Mouse (Mus musculus): Measurements from ENCODE around the gene Sdk2. TPM values are rescaled to one million over a fixed set of nuclear protein-coding genes. Genes with fewer than 3 reads are reported as not detected.

Gene Sdk2
- total and polyA plus RNA-seq, 2 experiments from 2014 or later, result 3.0 to 30.4 TPM

- Histone ChIP-seq H3K9ac (replicated peaks; ENCODE audit: low read length) (no peak overlapping the region), H3K27ac (no peak overlapping the region), H3K36me3 (ENCODE audit: insufficient read depth, low read length) (no peaks in the 10 kb centered on the region), H3K27me3 (ENCODE audit: insufficient read depth, low read length) (no peaks in the 10 kb centered on the region), H3K4me2 (ENCODE audit: low read depth, low read length) (no peak overlapping the region), H3K9me3 (ENCODE audit: low read length) (no peaks in the 10 kb centered on the region), H3K4me1 (ENCODE audit: insufficient read depth, low read length) (no peaks in the 10 kb centered on the region), H3K4me3 (ENCODE audit: low read length) (no peak overlapping the region)
- no peak for DNase-seq (ENCODE audit: low spot score)
- no peak for ATAC-seq
- WGBS, result 62% methylated on average over 8 of the region's 8 CpGs
- TF ChIP-seq CTCF (IDR thresholded peaks at IDR 0.05; ENCODE audit: low read depth), result no peak
These were observed 183.8 kb downstream of the Sdk2 start for GRCm38 (mm10) chr11:113883031-113883430.

GRCm38 (mm10) chr11:113881864-113882263 is 185.0 kb downstream of the Sdk2 start:
- no peaks in the 10 kb centered on the region for H3K4me1 ChIP-seq (ENCODE audit: insufficient read depth, low read length)
- DNase-seq (ENCODE audit: low spot score), result no peak
- WGBS, result 71% methylated on average over 6 of the region's 6 CpGs

GRCm38 (mm10) chr11:113867066-113867465 is 199.8 kb downstream of the Sdk2 start:
- TF ChIP-seq CTCF (IDR thresholded peaks at IDR 0.05; ENCODE audit: low read depth), result no peak
- WGBS, result 95% methylated on average over 8 of the region's 8 CpGs
- no peak overlapping the region for H3K9ac ChIP-seq (replicated peaks; ENCODE audit: low read length)
- H3K4me3 ChIP-seq (ENCODE audit: low read length), result no peak overlapping the region
- no peaks in the 10 kb centered on the region for H3K36me3 ChIP-seq (ENCODE audit: insufficient read depth, low read length)
- no peaks in the 10 kb centered on the region for H3K27me3 ChIP-seq (ENCODE audit: insufficient read depth, low read length)
- H3K27ac ChIP-seq, result no peak overlapping the region
- no peaks in the 10 kb centered on the region for H3K4me1 ChIP-seq (ENCODE audit: insufficient read depth, low read length)
- no peak for ATAC-seq
- H3K4me2 ChIP-seq (ENCODE audit: low read depth, low read length), result no peak overlapping the region
- DNase-seq (ENCODE audit: low spot score), result no peak
- H3K9me3 ChIP-seq (ENCODE audit: low read length), result no peaks in the 10 kb centered on the region

More at GRCm38 (mm10) chr11:113881864-113882263, 185.0 kb downstream of the Sdk2 start:
- no peaks in the 10 kb centered on the region for H3K9me3 ChIP-seq (ENCODE audit: low read length)
- TF ChIP-seq CTCF (IDR thresholded peaks at IDR 0.05; ENCODE audit: low read depth), result no peak
- no peak overlapping the region for H3K4me3 ChIP-seq (ENCODE audit: low read length)
- no peak overlapping the region for H3K4me2 ChIP-seq (ENCODE audit: low read depth, low read length)
- H3K27me3 ChIP-seq (ENCODE audit: insufficient read depth, low read length), result no peaks in the 10 kb centered on the region
- no peaks in the 10 kb centered on the region for H3K36me3 ChIP-seq (ENCODE audit: insufficient read depth, low read length)
- no peak overlapping the region for H3K9ac ChIP-seq (replicated peaks; ENCODE audit: low read length)
- no peak overlapping the region for H3K27ac ChIP-seq
- ATAC-seq, result no peak

- no peak overlapping the region for H3K4me3 ChIP-seq (ENCODE audit: low read length)
- TF ChIP-seq CTCF (IDR thresholded peaks at IDR 0.05; ENCODE audit: low read depth), result peak; percentile 99
These were observed 201.2 kb downstream of the Sdk2 start for GRCm38 (mm10) chr11:113865627-113866026.

GRCm38 (mm10) chr11:113863408-113863807 is 203.4 kb downstream of the Sdk2 start:
- Histone ChIP-seq H3K36me3 (ENCODE audit: insufficient read depth, low read length) (no peaks in the 10 kb centered on the region), H3K4me2 (ENCODE audit: low read depth, low read length) (no peak overlapping the region), H3K4me1 (ENCODE audit: insufficient read depth, low read length) (no peaks in the 10 kb centered on the region), H3K4me3 (ENCODE audit: low read length) (no peak overlapping the region), H3K9ac (replicated peaks; ENCODE audit: low read length) (no peak overlapping the region), H3K27me3 (ENCODE audit: insufficient read depth, low read length) (no peaks in the 10 kb centered on the region), H3K27ac (no peak overlapping the region), H3K9me3 (ENCODE audit: low read length) (no peaks in the 10 kb centered on the region)
- peak; percentile 74 for TF ChIP-seq CTCF (IDR thresholded peaks at IDR 0.05; ENCODE audit: low read depth)
- peak; percentile 39 for DNase-seq (ENCODE audit: low spot score)
- WGBS, result 77% methylated on average over 5 of the region's 5 CpGs
- ATAC-seq, result no peak

More at GRCm38 (mm10) chr11:113865627-113866026, 201.2 kb downstream of the Sdk2 start:
- ATAC-seq (peak; percentile 75), DNase-seq (ENCODE audit: low spot score) (peak; percentile 93)
- H3K4me2 ChIP-seq (ENCODE audit: low read depth, low read length), result no peak overlapping the region
- 32% methylated on average over 8 of the region's 8 CpGs for WGBS
- no peak overlapping the region for H3K27ac ChIP-seq
- no peak overlapping the region for H3K9ac ChIP-seq (replicated peaks; ENCODE audit: low read length)
- no peaks in the 10 kb centered on the region for H3K36me3 ChIP-seq (ENCODE audit: insufficient read depth, low read length)
- no peaks in the 10 kb centered on the region for H3K9me3 ChIP-seq (ENCODE audit: low read length)
- no peaks in the 10 kb centered on the region for H3K27me3 ChIP-seq (ENCODE audit: insufficient read depth, low read length)
- no peaks in the 10 kb centered on the region for H3K4me1 ChIP-seq (ENCODE audit: insufficient read depth, low read length)

GRCm38 (mm10) chr11:113855661-113856060 is 211.2 kb downstream of the Sdk2 start:
- TF ChIP-seq CTCF (IDR thresholded peaks at IDR 0.05; ENCODE audit: low read depth), result no peak
- Histone ChIP-seq H3K4me2 (ENCODE audit: low read depth, low read length) (no peak overlapping the region), H3K9me3 (ENCODE audit: low read length) (no peaks in the 10 kb centered on the region), H3K4me1 (ENCODE audit: insufficient read depth, low read length) (no peaks in the 10 kb centered on the region), H3K27me3 (ENCODE audit: insufficient read depth, low read length) (no peaks in the 10 kb centered on the region), H3K27ac (no peak overlapping the region), H3K4me3 (ENCODE audit: low read length) (no peak overlapping the region), H3K9ac (replicated peaks; ENCODE audit: low read length) (no peak overlapping the region), H3K36me3 (ENCODE audit: insufficient read depth, low read length) (no peaks in the 10 kb centered on the region)
- DNase-seq (ENCODE audit: low spot score) (peak; percentile 21), ATAC-seq (no peak)
- WGBS, result 74% methylated on average over 13 of the region's 13 CpGs

- no peak for TF ChIP-seq CTCF (IDR thresholded peaks at IDR 0.05; ENCODE audit: low read depth)
- DNase-seq (ENCODE audit: low spot score), result peak; percentile 42
These were observed 215.1 kb downstream of the Sdk2 start for GRCm38 (mm10) chr11:113851750-113852149.

More at GRCm38 (mm10) chr11:113851750-113852149, 215.1 kb downstream of the Sdk2 start:
- Histone ChIP-seq H3K36me3 (ENCODE audit: insufficient read depth, low read length) (no peaks in the 10 kb centered on the region), H3K9me3 (ENCODE audit: low read length) (no peaks in the 10 kb centered on the region), H3K9ac (replicated peaks; ENCODE audit: low read length) (no peak overlapping the region), H3K27ac (no peak overlapping the region), H3K4me2 (ENCODE audit: low read depth, low read length) (no peak overlapping the region), H3K27me3 (ENCODE audit: insufficient read depth, low read length) (no peaks in the 10 kb centered on the region), H3K4me1 (ENCODE audit: insufficient read depth, low read length) (no peaks in the 10 kb centered on the region), H3K4me3 (ENCODE audit: low read length) (no peak overlapping the region)
- ATAC-seq, result no peak
- 67% methylated on average over 8 of the region's 8 CpGs for WGBS

Data from hindbrain, postnatal 0 days (tissue).